Mouse (Mus musculus) left cerebral cortex, adult 2 months (tissue): ENCODE measurements around the gene Klhl2. TPM values are rescaled to one million over a fixed set of nuclear protein-coding genes. Genes with fewer than 3 reads are reported as not detected.

Experiments used
- DNase-seq, 2 experiments: peaks; one replicate each; pipeline ENCODE4 v3.0.0; 2021 to 2022; ENCODE audit warnings: low spot score in 2 of 2, mixed read lengths in 1 of 2; ENCODE audit errors: extremely low spot score in 1 of 2
- H3K27ac ChIP-seq: fragments of 200-600 bp; 2 replicates; pipeline ENCODE4 v1.8.1; 2022
- H3K4me3 ChIP-seq: fragments of 200-600 bp; 2 replicates; pipeline ENCODE4 v1.8.1; 2022
- CTCF ChIP-seq: fragments of 200-600 bp; IDR thresholded peaks from 2 replicates; pipeline ENCODE4 v1.8.1; 2022; ENCODE audit warnings: antibody characterized with exemption, mild to moderate bottlenecking, moderate library complexity
- intact Hi-C: fragments of 180-260 bp; cut with DNase I; formaldehyde crosslinking; loops from one replicate; pipeline ENCODE4 v1.15.1; 2025
- total RNA-seq, 2 experiments: library from RNA; stranded (reverse); gene quantifications; 2 replicates each; pipeline ENCODE4 v1.2.3; 2021

The Klhl2 gene
- total RNA-seq, 2 experiments from 2014 or later, result 158 to 173 TPM

- intact Hi-C loops, result no loop called here
- Histone ChIP-seq H3K27ac (no peak overlapping the region), H3K4me3 (no peak overlapping the region)
- TF ChIP-seq CTCF, result no peak; the same call in none of the 2 replicates
- DNase-seq, result no peak
These were observed 91.9 kb downstream of the Klhl2 start for GRCm38 (mm10) chr8:64757956-64758355.

GRCm38 (mm10) chr8:64746215-64747058, 103.4 kb downstream of the Klhl2 start:
- DNase-seq, result no peak
- Histone ChIP-seq H3K27ac (no peak overlapping the region), H3K4me3 (no peak overlapping the region)
- intact Hi-C loops, result no loop called here
- TF ChIP-seq CTCF, result no peak

GRCm38 (mm10) chr8:64740547-64741211, 109.1 kb downstream of the Klhl2 start:
- no peak for DNase-seq
- intact Hi-C loops, result no loop called here
- TF ChIP-seq CTCF, result no peak
- Histone ChIP-seq H3K4me3 (no peak overlapping the region), H3K27ac (no peak overlapping the region)

GRCm38 (mm10) chr8:64738916-64739315, 110.9 kb downstream of the Klhl2 start:
- Histone ChIP-seq H3K4me3 (no peak overlapping the region), H3K27ac (no peak overlapping the region)
- intact Hi-C loops, result no loop called here
- DNase-seq, result no peak
- no peak for TF ChIP-seq CTCF

- DNase-seq, result no peak
- intact Hi-C loops, result no loop called here
These were observed 113.0 kb downstream of the Klhl2 start for GRCm38 (mm10) chr8:64736767-64737323.

GRCm38 (mm10) chr8:64735161-64735560, 114.7 kb downstream of the Klhl2 start:
- intact Hi-C loops, result no loop called here
- TF ChIP-seq CTCF, result no peak
- Histone ChIP-seq H3K4me3 (no peak overlapping the region), H3K27ac (no peak overlapping the region)
- no peak for DNase-seq

More at GRCm38 (mm10) chr8:64736767-64737323, 113.0 kb downstream of the Klhl2 start:
- Histone ChIP-seq H3K4me3 (no peak overlapping the region), H3K27ac (no peak overlapping the region)
- TF ChIP-seq CTCF, result no peak

GRCm38 (mm10) chr8:64733271-64733943, 116.4 kb downstream of the Klhl2 start, which contains the start of gene Msmo1:
Msmo1 (minus strand) TSS chr8:64733792.
- DNase-seq, result peak; percentile 95 to 98
- intact Hi-C loops, result loop anchor here (2.0 kb wide), 1 partner anchor 213 kb away; the partner anchor contains the start of gene Tmem192
- peak; percentile 1; the same call in 1 of the 2 replicates for TF ChIP-seq CTCF
- Histone ChIP-seq H3K27ac (peak within 1 kb of the TSS; percentile 89), H3K4me3 (peak within 1 kb of the TSS; percentile 98)

- TF ChIP-seq CTCF, result no peak
- H3K4me3 ChIP-seq, result peak overlapping the region; percentile 98
- intact Hi-C loops, result loop anchor here (2.0 kb wide), 1 partner anchor 214 kb away; the partner anchor contains the start of gene Tmem192
- no peak for DNase-seq
- H3K27ac ChIP-seq, result peak overlapping the region; percentile 89
These were observed 117.2 kb downstream of the Klhl2 start for GRCm38 (mm10) chr8:64732596-64732995.

GRCm38 (mm10) chr8:64728156-64728555, 121.7 kb downstream of the Klhl2 start:
- H3K27ac ChIP-seq, result no peak overlapping the region

GRCm38 (mm10) chr8:64726190-64726695, 123.6 kb downstream of the Klhl2 start:
- Histone ChIP-seq H3K4me3 (no peak overlapping the region), H3K27ac (no peak overlapping the region)
- no peak for TF ChIP-seq CTCF
- peak; percentile 26 to 46 for DNase-seq
- intact Hi-C loops, result no loop called here

More at GRCm38 (mm10) chr8:64728156-64728555, 121.7 kb downstream of the Klhl2 start:
- H3K4me3 ChIP-seq, result no peak overlapping the region
- intact Hi-C loops, result no loop called here
- no peak for DNase-seq
- TF ChIP-seq CTCF, result no peak

- no peak overlapping the region for H3K4me3 ChIP-seq
- no peak overlapping the region for H3K27ac ChIP-seq
- no peak for DNase-seq
- no peak for TF ChIP-seq CTCF
- intact Hi-C loops, result no loop called here
These were observed 126.6 kb downstream of the Klhl2 start for GRCm38 (mm10) chr8:64723206-64723605.
